Mouse (Mus musculus) midbrain, embryonic 13.5 days (tissue): ENCODE data around the gene Miox. TPM values are rescaled to one million over a fixed set of nuclear protein-coding genes. Genes with fewer than 3 reads are reported as not detected.

Experiments
- ATAC-seq: fragments of 200-750 bp; cut with Nextera tagmentation; 2 replicates; pipeline ENCODE4 v1.8.0; 2017; ENCODE audit warnings: mild to moderate bottlenecking, moderate TSS enrichment, moderate library complexity
- H3K27ac ChIP-seq: fragments of 300-500 bp; sonication (generic); 2 replicates; pipeline ENCODE4 v1.5.1; 2015; ENCODE audit warnings: inconsistent platforms, mild to moderate bottlenecking, moderate library complexity
- H3K27me3 ChIP-seq: fragments of 300-500 bp; sonication (generic); 2 replicates; pipeline ENCODE4 v1.6.1; 2015; ENCODE audit warnings: mild to moderate bottlenecking, inconsistent platforms
- H3K36me3 ChIP-seq: fragments of 300-500 bp; sonication (generic); 2 replicates; pipeline ENCODE4 v1.6.1; 2015; ENCODE audit warnings: mild to moderate bottlenecking, inconsistent platforms
- H3K4me1 ChIP-seq: fragments of 300-500 bp; sonication (generic); replicated peaks from 2 replicates; pipeline ENCODE4 v1.6.1; 2015; ENCODE audit warnings: inconsistent platforms
- H3K4me2 ChIP-seq: fragments of 300-500 bp; sonication (generic); replicated peaks from 2 replicates; pipeline ENCODE4 v1.6.1; 2015; ENCODE audit warnings: moderate library complexity, mild to moderate bottlenecking, inconsistent platforms
- H3K4me3 ChIP-seq: fragments of 300-500 bp; sonication (generic); replicated peaks from 2 replicates; pipeline ENCODE4 v1.5.1; 2015; ENCODE audit warnings: mild to moderate bottlenecking, inconsistent platforms
- H3K9ac ChIP-seq: fragments of 300-500 bp; sonication (generic); replicated peaks from 2 replicates; pipeline ENCODE4 v1.6.1; 2015; ENCODE audit warnings: mild to moderate bottlenecking, inconsistent platforms
- H3K9me3 ChIP-seq: fragments of 300-500 bp; sonication (generic); 2 replicates; pipeline ENCODE4 v1.6.1; 2016; ENCODE audit warnings: mild to moderate bottlenecking, inconsistent platforms
- WGBS: fragments of 180-500 bp; shearing (Covaris S2); methylation state at CpG from one replicate; pipeline ENCODE4 v1.1.7; 2015; 5-methylcytosine and 5-hydroxymethylcytosine counted together
- polyA plus RNA-seq: library from polyadenylated mRNA; unstranded; fragments of >200 nt; fragmentation: Nextera tagmentation; extraction: Ambion mirVana; gene quantifications from 2 replicates; pipeline ENCODE4 v1.2.1, GENCODE M21; 2015

Gene Miox
- not detected in 2 replicates for polyA plus RNA-seq

- no peaks in the 10 kb centered on the region for H3K4me1 ChIP-seq
- no peaks in the 10 kb centered on the region for H3K27me3 ChIP-seq
- no peak within 1 kb of the TSS for H3K27ac ChIP-seq
- no peaks in the 10 kb centered on the region for H3K36me3 ChIP-seq
- H3K9ac ChIP-seq, result no peak within 1 kb of the TSS
- H3K4me2 ChIP-seq, result no peak within 1 kb of the TSS
- ATAC-seq, result no peak
- H3K9me3 ChIP-seq, result no peaks in the 10 kb centered on the region
- 94% methylated on average over 7 of the region's 7 CpGs for WGBS
- H3K4me3 ChIP-seq, result no peak within 1 kb of the TSS
These were observed at the start of gene Miox for GRCm38 (mm10) chr15:89334271-89334670. Miox (plus strand) TSS chr15:89334398.

- no peak overlapping the region for H3K4me2 ChIP-seq
- no peaks in the 10 kb centered on the region for H3K9me3 ChIP-seq
- no peak overlapping the region for H3K9ac ChIP-seq
- no peak for ATAC-seq
- H3K36me3 ChIP-seq, result peaks cover 97% of the 10 kb centered on the region
- no peak overlapping the region for H3K27ac ChIP-seq
- H3K4me1 ChIP-seq, result no peaks in the 10 kb centered on the region
- H3K27me3 ChIP-seq, result no peaks in the 10 kb centered on the region
- H3K4me3 ChIP-seq, result no peak overlapping the region
These were observed 49.2 kb upstream of the Miox start for GRCm38 (mm10) chr15:89285004-89285403.

- H3K9me3 ChIP-seq, result no peaks in the 10 kb centered on the region
- no peak overlapping the region for H3K27ac ChIP-seq
- H3K27me3 ChIP-seq, result no peaks in the 10 kb centered on the region
- H3K4me1 ChIP-seq, result no peaks in the 10 kb centered on the region
- no peak overlapping the region for H3K4me2 ChIP-seq
- H3K36me3 ChIP-seq, result peaks cover 96% of the 10 kb centered on the region
- ATAC-seq, result no peak
- 98% methylated on average over 5 of the region's 5 CpGs for WGBS
- H3K4me3 ChIP-seq, result no peak overlapping the region
- no peak overlapping the region for H3K9ac ChIP-seq
These were observed 48.7 kb upstream of the Miox start for GRCm38 (mm10) chr15:89285478-89285877.

- Histone ChIP-seq H3K4me2 (no peak overlapping the region), H3K9me3 (no peaks in the 10 kb centered on the region), H3K9ac (no peak overlapping the region), H3K27me3 (no peaks in the 10 kb centered on the region), H3K4me3 (no peak overlapping the region), H3K27ac (no peak overlapping the region), H3K36me3 (peaks cover 96% of the 10 kb centered on the region), H3K4me1 (no peaks in the 10 kb centered on the region)
- 91% methylated on average over 7 of the region's 7 CpGs for WGBS
- no peak for ATAC-seq
These were observed 48.1 kb upstream of the Miox start for GRCm38 (mm10) chr15:89286114-89286513.

- Histone ChIP-seq H3K4me3 (no peak overlapping the region), H3K27me3 (no peaks in the 10 kb centered on the region), H3K27ac (no peak overlapping the region), H3K4me2 (no peak overlapping the region), H3K36me3 (peaks cover 96% of the 10 kb centered on the region), H3K9ac (no peak overlapping the region), H3K9me3 (no peaks in the 10 kb centered on the region), H3K4me1 (no peaks in the 10 kb centered on the region)
- 88% methylated on average over 5 of the region's 5 CpGs for WGBS
- ATAC-seq, result no peak
These were observed 47.6 kb upstream of the Miox start for GRCm38 (mm10) chr15:89286582-89286981.

GRCm38 (mm10) chr15:89288227-89288767 is 45.9 kb upstream of the Miox start:
- no peak overlapping the region for H3K27ac ChIP-seq
- 92% methylated on average over 23 of the region's 23 CpGs for WGBS
- H3K9ac ChIP-seq, result no peak overlapping the region
- no peak overlapping the region for H3K4me2 ChIP-seq
- peaks cover 95% of the 10 kb centered on the region for H3K36me3 ChIP-seq
- H3K4me3 ChIP-seq, result no peak overlapping the region
- H3K9me3 ChIP-seq, result no peaks in the 10 kb centered on the region
- ATAC-seq, result peak; percentile 48; the same call in 1 of the 2 replicates
- H3K27me3 ChIP-seq, result no peaks in the 10 kb centered on the region
- no peaks in the 10 kb centered on the region for H3K4me1 ChIP-seq

- Histone ChIP-seq H3K4me2 (no peak overlapping the region), H3K36me3 (peaks cover 95% of the 10 kb centered on the region), H3K27ac (no peak overlapping the region), H3K4me3 (no peak overlapping the region), H3K9me3 (no peaks in the 10 kb centered on the region), H3K9ac (no peak overlapping the region), H3K27me3 (no peaks in the 10 kb centered on the region), H3K4me1 (no peaks in the 10 kb centered on the region)
- WGBS, result 96% methylated on average over 11 of the region's 11 CpGs
- no peak for ATAC-seq
These were observed 44.7 kb upstream of the Miox start for GRCm38 (mm10) chr15:89289455-89289854.

GRCm38 (mm10) chr15:89291521-89291920 is 42.7 kb upstream of the Miox start:
- H3K4me3 ChIP-seq, result no peak overlapping the region

GRCm38 (mm10) chr15:89292795-89293194 is 41.4 kb upstream of the Miox start:
- 90% methylated on average over 2 of the region's 2 CpGs for WGBS
- H3K4me3 ChIP-seq, result no peak overlapping the region
- H3K27ac ChIP-seq, result no peak overlapping the region
- no peaks in the 10 kb centered on the region for H3K4me1 ChIP-seq
- no peaks in the 10 kb centered on the region for H3K9me3 ChIP-seq
- no peak overlapping the region for H3K9ac ChIP-seq
- H3K27me3 ChIP-seq, result no peaks in the 10 kb centered on the region
- peaks cover 98% of the 10 kb centered on the region for H3K36me3 ChIP-seq
- no peak for ATAC-seq
- no peak overlapping the region for H3K4me2 ChIP-seq

More at GRCm38 (mm10) chr15:89291521-89291920, 42.7 kb upstream of the Miox start:
- Histone ChIP-seq H3K9ac (no peak overlapping the region), H3K27me3 (no peaks in the 10 kb centered on the region), H3K27ac (no peak overlapping the region), H3K9me3 (no peaks in the 10 kb centered on the region), H3K4me2 (no peak overlapping the region), H3K36me3 (peaks cover 98% of the 10 kb centered on the region), H3K4me1 (no peaks in the 10 kb centered on the region)
- ATAC-seq, result no peak
- WGBS, result 94% methylated on average over 3 of the region's 3 CpGs

- Histone ChIP-seq H3K9ac (no peak overlapping the region), H3K9me3 (no peaks in the 10 kb centered on the region), H3K27ac (no peak overlapping the region), H3K36me3 (peaks cover 94% of the 10 kb centered on the region), H3K27me3 (no peaks in the 10 kb centered on the region), H3K4me1 (no peaks in the 10 kb centered on the region), H3K4me2 (no peak overlapping the region), H3K4me3 (no peak overlapping the region)
- WGBS, result 96% methylated on average over 10 of the region's 10 CpGs
- ATAC-seq, result no peak
These were observed 40.4 kb upstream of the Miox start for GRCm38 (mm10) chr15:89293778-89294177.

GRCm38 (mm10) chr15:89295580-89296165 is 38.5 kb upstream of the Miox start:
- peaks cover 94% of the 10 kb centered on the region for H3K36me3 ChIP-seq
- H3K27ac ChIP-seq, result no peak overlapping the region
- no peaks in the 10 kb centered on the region for H3K27me3 ChIP-seq
- H3K4me1 ChIP-seq, result no peaks in the 10 kb centered on the region
- no peaks in the 10 kb centered on the region for H3K9me3 ChIP-seq
- no peak overlapping the region for H3K4me2 ChIP-seq
- H3K9ac ChIP-seq, result no peak overlapping the region
- ATAC-seq, result no peak
- no peak overlapping the region for H3K4me3 ChIP-seq
- 94% methylated on average over 8 of the region's 8 CpGs for WGBS

GRCm38 (mm10) chr15:89296465-89296864 is 37.7 kb upstream of the Miox start:
- H3K4me2 ChIP-seq, result no peak overlapping the region
- H3K27me3 ChIP-seq, result no peaks in the 10 kb centered on the region
- WGBS, result 100% methylated on average over 1 of the region's 1 CpGs
- H3K9me3 ChIP-seq, result no peaks in the 10 kb centered on the region
- H3K27ac ChIP-seq, result no peak overlapping the region
- ATAC-seq, result no peak
- H3K36me3 ChIP-seq, result peaks cover 94% of the 10 kb centered on the region
- H3K4me3 ChIP-seq, result no peak overlapping the region
- H3K4me1 ChIP-seq, result no peaks in the 10 kb centered on the region
- no peak overlapping the region for H3K9ac ChIP-seq

- Histone ChIP-seq H3K36me3 (peaks cover 95% of the 10 kb centered on the region), H3K27me3 (no peaks in the 10 kb centered on the region), H3K4me2 (no peak overlapping the region), H3K4me1 (no peaks in the 10 kb centered on the region), H3K9ac (no peak overlapping the region), H3K27ac (no peak overlapping the region), H3K4me3 (no peak overlapping the region), H3K9me3 (no peaks in the 10 kb centered on the region)
- ATAC-seq, result no peak
- WGBS, result 97% methylated on average over 2 of the region's 2 CpGs
These were observed 36.5 kb upstream of the Miox start for GRCm38 (mm10) chr15:89297695-89298094.
